ENCODE assay signal across 18 mouse cellular contexts in the genomic region with DNA sequence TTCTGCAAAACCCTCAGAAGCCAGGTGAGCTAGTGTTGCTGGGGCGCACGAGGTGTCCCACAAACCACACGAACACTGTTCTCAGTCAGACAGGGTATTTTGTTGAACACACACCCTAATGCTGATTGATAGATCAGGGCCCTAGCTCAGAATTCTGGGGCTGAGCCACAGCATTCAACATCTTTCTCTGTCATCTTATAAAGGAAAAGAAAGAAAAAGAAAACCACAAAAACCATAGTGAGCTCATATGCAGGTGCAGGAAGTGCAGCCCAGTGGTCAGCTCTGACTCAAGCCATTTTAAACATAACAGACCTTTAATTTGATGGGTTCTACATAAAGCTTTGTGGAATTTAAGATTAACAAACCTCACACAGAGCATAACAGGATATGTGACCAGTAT. TPM values are rescaled to one million over a fixed set of nuclear protein-coding genes. Genes with fewer than 3 reads are reported as not detected.
DNase-seq lines count a peak whose midpoint lies in the region; ATAC-seq and TF ChIP-seq lines count a peak whose summit lies in the region.
"Had no signal": no experiment of that assay in that cellular context is flagged by ENCODE, and none has a peak within 500 bp of the region (broad histone marks: within the 10 kb centered on the region; RNA-seq: fewer than 3 reads in every experiment).

No protein-coding gene starts in this region.

- no peak for TF ChIP-seq POLR2A in CH12.LX (IDR thresholded peaks at IDR 0.05; ENCODE audit: low read depth, low read length)

- 0 out of 2 replicates have a peak overlapping the region, but pooled peaks have one; percentile 26 for H3K4me2 ChIP-seq in liver, embryonic 12.5 days
- H3K4me2 ChIP-seq in liver, embryonic 11.5 days = no peak overlapping the region
- peak overlapping the region; percentile 2; the same call in 1 of the 2 replicates for H3K4me2 ChIP-seq in CH12.LX (ENCODE audit: insufficient read depth, low read depth, poor library complexity, severe bottlenecking)
- H3K4me2 ChIP-seq in midbrain, embryonic 14.5 days (ENCODE audit: low read length) = no peak overlapping the region
- H3K4me2 ChIP-seq: embryonic facial prominence, embryonic 13.5 days; heart, embryonic 15.5 days; hindbrain, embryonic 13.5 days; midbrain, embryonic 12.5 days had no signal

- no peaks in the 10 kb centered on the region for H3K79me2 ChIP-seq in CH12.LX (replicated peaks; ENCODE audit: control insufficient read depth, extremely low read depth, insufficient read depth, poor library complexity, severe bottlenecking)

- no peak for DNase-seq in liver, embryonic 11.5 days (ENCODE audit: low spot score)
- DNase-seq in CH12.LX (ENCODE audit: extremely low read depth) = no peak
- peak; percentile 51 for DNase-seq in thymus, postnatal 14 days
- no peak for DNase-seq in midbrain, embryonic 14.5 days
- DNase-seq in forebrain, embryonic 10.5 days (ENCODE audit: extremely low spot score, low spot score) = no peak
- DNase-seq in layer of hippocampus, postnatal 36 days = no peak
- DNase-seq: cerebellum, adult 11 months; kidney, adult 11 months; kidney, postnatal 25 days; lung, postnatal 36 days; right cerebral cortex, postnatal 4 days had no signal

- no peaks in the 10 kb centered on the region for H3K9me3 ChIP-seq in liver, embryonic 12.5 days (replicated peaks)
- no peaks in the 10 kb centered on the region for H3K9me3 ChIP-seq in liver, embryonic 11.5 days (ENCODE audit: control insufficient read depth, low read length)
- no peaks in the 10 kb centered on the region for H3K9me3 ChIP-seq in CH12.LX (replicated peaks; ENCODE audit: low read length)
- no peaks in the 10 kb centered on the region for H3K9me3 ChIP-seq in midbrain, embryonic 14.5 days (ENCODE audit: control insufficient read depth, low read length)
- H3K9me3 ChIP-seq in forebrain, embryonic 10.5 days = no peaks in the 10 kb centered on the region
- H3K9me3 ChIP-seq: embryonic facial prominence, embryonic 13.5 days; heart, embryonic 15.5 days; hindbrain, embryonic 13.5 days; midbrain, embryonic 12.5 days had no signal

- ATAC-seq in liver, embryonic 12.5 days = no peak
- ATAC-seq in liver, embryonic 11.5 days (replicated peaks; ENCODE audit: low FRiP score) = no peak
- ATAC-seq in inflammation-experienced regulatory T-cells, adult 6 months = peak; percentile 70
- no peak for ATAC-seq in midbrain, embryonic 14.5 days (ENCODE audit: low FRiP score, low TSS enrichment)
- ATAC-seq: Patski had no signal

- H3K4me1 ChIP-seq in liver, embryonic 12.5 days = peaks cover 45% of the 10 kb centered on the region
- peaks cover 11% of the 10 kb centered on the region for H3K4me1 ChIP-seq in liver, embryonic 11.5 days (replicated peaks; ENCODE audit: control insufficient read depth, insufficient read depth, low read length)
- peaks cover 11 to 37% of the 10 kb centered on the region in 2 experiments for H3K4me1 ChIP-seq in CH12.LX (ENCODE audit: control insufficient read depth in 1 of 2, insufficient read depth in 2 of 2)
- no peaks in the 10 kb centered on the region for H3K4me1 ChIP-seq in midbrain, embryonic 14.5 days (ENCODE audit: control insufficient read depth, insufficient read depth, low read length)
- peaks cover 4% of the 10 kb centered on the region for H3K4me1 ChIP-seq in forebrain, embryonic 10.5 days
- H3K4me1 ChIP-seq: embryonic facial prominence, embryonic 13.5 days; midbrain, embryonic 12.5 days had no signal

- no peak for TF ChIP-seq CTCF in CH12.LX (conservative IDR thresholded peaks at IDR 0.05 in 1 of 2, IDR thresholded peaks at IDR 0.05 in 1 of 2; ENCODE audit: low read depth in 2 of 2, low read length in 2 of 2)

- no peak overlapping the region for H3K4me3 ChIP-seq in liver, embryonic 12.5 days
- H3K4me3 ChIP-seq in liver, embryonic 11.5 days (ENCODE audit: low read depth, low read length) = no peak overlapping the region
- H3K4me3 ChIP-seq in CH12.LX (replicated peaks in 1 of 3; ENCODE audit: low read depth in 2 of 3, low read length in 2 of 3, poor library complexity in 1 of 3) = no peak overlapping the region
- no peak overlapping the region for H3K4me3 ChIP-seq in midbrain, embryonic 14.5 days (replicated peaks; ENCODE audit: low read depth, low read length)
- H3K4me3 ChIP-seq in forebrain, embryonic 10.5 days = no peak overlapping the region
- H3K4me3 ChIP-seq: embryonic facial prominence, embryonic 13.5 days; heart, embryonic 15.5 days; hindbrain, embryonic 13.5 days; midbrain, embryonic 12.5 days had no signal

- dilution Hi-C loops in CH12.LX (cut with MboI; ENCODE audit: extremely low pct_ligation_motif_present, extremely low pct_unique_long_range_greater_than_20kb, low sequenced_read_pairs) = no loop called here

- in situ Hi-C loops in CH12.LX (cut with MboI; ENCODE audit: low pct_ligation_motif_present, low pct_unique_long_range_greater_than_20kb, low sequenced_read_pairs) = no loop called here

- H3K27ac ChIP-seq in liver, embryonic 12.5 days = peak overlapping the region; percentile 36; the same call in 1 of the 2 replicates
- H3K27ac ChIP-seq in liver, embryonic 11.5 days (ENCODE audit: low read depth, low read length) = no peak overlapping the region
- no peak overlapping the region for H3K27ac ChIP-seq in CH12.LX (ENCODE audit: insufficient read depth, low read depth)
- no peak overlapping the region for H3K27ac ChIP-seq in midbrain, embryonic 14.5 days (replicated peaks; ENCODE audit: low read depth, low read length)
- no peak overlapping the region for H3K27ac ChIP-seq in forebrain, embryonic 10.5 days
- H3K27ac ChIP-seq: embryonic facial prominence, embryonic 13.5 days; heart, embryonic 15.5 days; hindbrain, embryonic 13.5 days; midbrain, embryonic 12.5 days had no signal

- H3K9ac ChIP-seq in liver, embryonic 12.5 days = no peak overlapping the region
- H3K9ac ChIP-seq in liver, embryonic 11.5 days (ENCODE audit: low read depth, low read length) = no peak overlapping the region
- no peak overlapping the region for H3K9ac ChIP-seq in CH12.LX (ENCODE audit: insufficient read depth, low read depth)
- no peak overlapping the region for H3K9ac ChIP-seq in midbrain, embryonic 14.5 days (replicated peaks; ENCODE audit: low read length)
- H3K9ac ChIP-seq: embryonic facial prominence, embryonic 13.5 days; heart, embryonic 15.5 days; hindbrain, embryonic 13.5 days; midbrain, embryonic 12.5 days had no signal

- 74% methylated on average over 3 of the region's 3 CpGs for WGBS in liver, embryonic 12.5 days (ENCODE audit: insufficient replicate concordance)
- WGBS in liver, embryonic 11.5 days = 85% methylated on average over 3 of the region's 3 CpGs
- 92% methylated on average over 3 of the region's 3 CpGs for WGBS in midbrain, embryonic 14.5 days
- 90% methylated on average over 3 of the region's 3 CpGs for WGBS in forebrain, embryonic 10.5 days

- H3K27me3 ChIP-seq in liver, embryonic 12.5 days (replicated peaks) = no peaks in the 10 kb centered on the region
- H3K27me3 ChIP-seq in liver, embryonic 11.5 days (replicated peaks; ENCODE audit: control insufficient read depth, insufficient read depth, low read length) = no peaks in the 10 kb centered on the region
- no peaks in the 10 kb centered on the region for H3K27me3 ChIP-seq in CH12.LX (replicated peaks)
- no peaks in the 10 kb centered on the region for H3K27me3 ChIP-seq in midbrain, embryonic 14.5 days (ENCODE audit: control insufficient read depth, insufficient read depth, low read length)
- H3K27me3 ChIP-seq in forebrain, embryonic 10.5 days (ENCODE audit: poor library complexity, severe bottlenecking) = no peaks in the 10 kb centered on the region
- H3K27me3 ChIP-seq: embryonic facial prominence, embryonic 13.5 days; heart, embryonic 15.5 days; hindbrain, embryonic 13.5 days; Patski had no signal

- no peaks in the 10 kb centered on the region for H3K36me3 ChIP-seq in liver, embryonic 12.5 days
- H3K36me3 ChIP-seq in liver, embryonic 11.5 days (ENCODE audit: control insufficient read depth, insufficient read depth, low read length) = no peaks in the 10 kb centered on the region
- no peaks in the 10 kb centered on the region for H3K36me3 ChIP-seq in CH12.LX (replicated peaks in 1 of 2; ENCODE audit: control insufficient read depth in 1 of 2, insufficient read depth in 1 of 2, low read length in 1 of 2)
- no peaks in the 10 kb centered on the region for H3K36me3 ChIP-seq in midbrain, embryonic 14.5 days (ENCODE audit: control insufficient read depth, insufficient read depth, low read length)
- H3K36me3 ChIP-seq in forebrain, embryonic 10.5 days (replicated peaks) = no peaks in the 10 kb centered on the region
- H3K36me3 ChIP-seq: embryonic facial prominence, embryonic 13.5 days; heart, embryonic 15.5 days; hindbrain, embryonic 13.5 days; midbrain, embryonic 12.5 days had no signal

- no peak for TF ChIP-seq RAD21 in CH12.LX (IDR thresholded peaks at IDR 0.05; ENCODE audit: low read depth, low read length)

- TF ChIP-seq EP300 in CH12.LX (IDR thresholded peaks at IDR 0.05; ENCODE audit: low read length) = peak; percentile 60; the same call in 1 of the 2 replicates

TF ChIP-seq in CH12.LX, 34 proteins besides CTCF, POLR2A, EP300 and RAD21:
- TF ChIP-seq BHLHE40 (IDR thresholded peaks at IDR 0.05; ENCODE audit: low read depth, low read length) (peak; percentile 17; the same call in 1 of the 2 replicates), ETS1 (conservative IDR thresholded peaks at IDR 0.05; ENCODE audit: low read depth, low read length) (0 out of 2 replicates have a peak, but pooled peaks have one; percentile 6), IRF4 (IDR thresholded peaks at IDR 0.05; ENCODE audit: low read depth, low read length) (no peak)

RNA-seq across cellular contexts. Expression of a gene that starts 6.6 kb away (rescaled TPM):
- polyA plus RNA-seq in liver, embryonic 12.5 days (2016; fragmentation: Nextera tagmentation; extraction: Ambion mirVana) = 65.0 and 65.6 TPM in 2 replicates
- polyA plus RNA-seq in liver, embryonic 11.5 days (2014; fragmentation: Nextera tagmentation; extraction: Ambion mirVana) = 61.9 and 67.9 TPM in 2 replicates
- total RNA-seq in CH12.LX (2012; rRNA removed) = 188 and 190 TPM in 2 replicates
- 394 and 436 TPM in 2 replicates for total RNA-seq in CH12.LX (2014; rRNA removed)
- polyA plus RNA-seq in CH12.LX (2012; ENCODE audit: insufficient read length, low read depth) = 268 and 350 TPM in 2 replicates
- polyA plus RNA-seq in inflammation-experienced regulatory T-cells, adult 6 months (2017; shearing (Covaris generic)) = 10 to 100 TPM; 13.8 to 14.6 (median 14.2) TPM
- polyA plus RNA-seq in midbrain, embryonic 14.5 days (2014; fragmentation: Nextera tagmentation; extraction: Ambion mirVana) = 82.0 and 83.9 TPM in 2 replicates
- polyA plus RNA-seq in forebrain, embryonic 10.5 days (2016; fragmentation: Nextera tagmentation; extraction: Ambion mirVana) = 87.5 and 94.6 TPM in 2 replicates
- 100 to 1,000 TPM; 177 to 178 TPM for total RNA-seq in layer of hippocampus, postnatal 36 days (2021)

Comparison
In these comparisons a context has a peak if more than half of its experiments do, and no peak if none do; other contexts are left out.
1. H3K4me2 ChIP-seq: peak in liver, embryonic 12.5 days (single experiment) and CH12.LX (single experiment); none in liver, embryonic 11.5 days (single experiment) and midbrain, embryonic 14.5 days (single experiment).